Mouse (Mus musculus): ENCODE measurements around the gene Pip5kl1.
A peak's percentile ranks its signal among the peaks of the same experiment; 100 is the strongest.

The Pip5kl1 gene

DNA sequence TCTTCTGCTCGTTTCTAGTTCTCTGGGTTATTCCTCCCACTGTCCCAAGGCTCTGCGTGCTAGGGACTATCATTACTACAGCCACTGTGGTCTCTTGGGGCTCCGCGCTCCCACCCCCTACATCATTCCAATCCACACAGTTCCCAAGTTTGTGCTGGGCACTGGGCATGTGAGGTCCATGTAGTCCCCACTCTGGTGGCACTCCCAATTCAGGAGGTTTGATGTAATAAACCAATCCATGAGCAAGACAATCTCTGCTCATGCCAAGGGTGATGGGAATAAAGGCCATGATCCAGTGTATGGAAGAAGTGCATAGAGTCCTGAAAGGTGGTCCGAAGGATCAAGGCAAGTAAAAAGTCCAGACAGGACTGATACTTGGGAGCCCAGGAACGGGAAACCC is at the start of gene Pip5kl1:
Pip5kl1 (plus strand) TSS at position 301 of the 400 bp plus-strand sequence.
- no peak for DNase-seq (ENCODE audit: low spot score)

DNA sequence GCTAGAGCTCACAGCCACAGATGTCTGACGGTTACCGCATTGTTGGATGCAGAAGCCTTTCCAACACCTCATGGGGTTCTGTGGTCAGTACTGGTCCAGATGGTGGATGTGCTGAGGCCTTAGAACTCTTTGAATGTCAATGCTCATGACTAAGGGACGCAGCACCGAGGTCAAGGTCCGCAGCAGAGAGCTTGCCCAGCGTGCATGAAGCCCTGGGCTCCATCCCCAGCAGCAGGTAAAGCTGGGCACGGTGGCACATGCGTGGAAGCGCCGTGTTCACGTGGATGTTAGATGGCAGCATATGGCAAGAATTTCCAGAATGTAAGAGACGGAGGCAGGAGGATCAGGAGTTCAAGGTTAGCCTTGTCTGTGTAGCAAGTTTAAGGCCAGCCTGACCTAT is 48.8 kb upstream of the Pip5kl1 start:
- no peak for DNase-seq (ENCODE audit: low spot score)

DNA sequence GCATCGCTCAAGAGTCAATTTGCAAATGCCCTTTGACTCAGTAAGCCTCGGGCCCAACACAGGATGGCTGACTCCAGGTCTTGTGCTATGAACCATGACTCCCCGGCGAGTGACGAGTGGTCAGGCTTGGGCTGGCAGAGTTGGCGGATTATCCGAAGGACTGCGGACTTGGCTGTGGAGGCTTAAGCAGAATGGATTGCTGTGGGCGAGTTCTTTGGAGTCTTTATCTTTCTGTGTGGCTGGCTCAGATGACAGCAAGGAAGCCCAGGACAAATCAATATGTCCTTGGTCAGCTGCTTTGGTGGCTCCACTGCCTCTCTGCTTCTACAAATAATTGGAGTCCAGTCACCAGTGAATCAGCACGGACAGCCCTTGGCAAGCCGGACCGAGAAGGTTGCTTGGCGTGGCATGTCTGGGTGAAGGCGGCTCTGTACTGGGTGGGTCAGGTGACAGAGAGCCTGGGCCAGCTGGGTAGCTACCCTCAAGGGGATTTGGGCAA is 47.1 kb upstream of the Pip5kl1 start:
- DNase-seq (ENCODE audit: low spot score), result no peak

DNA sequence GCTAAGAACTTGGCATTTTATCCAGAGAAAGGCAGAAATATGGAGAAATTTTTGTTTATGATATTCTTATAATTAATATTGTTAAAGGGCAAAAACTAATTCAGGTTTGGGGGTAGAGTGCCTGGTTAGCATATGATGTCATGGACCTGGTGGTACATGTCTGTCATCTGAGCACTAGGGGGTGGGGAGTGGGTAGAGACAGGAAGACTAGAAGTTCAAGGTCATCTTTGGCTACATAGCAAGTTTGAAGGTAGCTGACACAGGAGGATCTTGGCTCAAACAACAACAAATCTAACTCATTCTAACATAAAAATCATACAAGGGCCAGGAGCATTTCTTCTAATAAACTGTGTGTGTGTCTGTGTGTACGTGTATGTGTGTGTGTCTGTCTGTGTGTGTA is 46.3 kb upstream of the Pip5kl1 start:
- DNase-seq (ENCODE audit: low spot score), result no peak

DNA sequence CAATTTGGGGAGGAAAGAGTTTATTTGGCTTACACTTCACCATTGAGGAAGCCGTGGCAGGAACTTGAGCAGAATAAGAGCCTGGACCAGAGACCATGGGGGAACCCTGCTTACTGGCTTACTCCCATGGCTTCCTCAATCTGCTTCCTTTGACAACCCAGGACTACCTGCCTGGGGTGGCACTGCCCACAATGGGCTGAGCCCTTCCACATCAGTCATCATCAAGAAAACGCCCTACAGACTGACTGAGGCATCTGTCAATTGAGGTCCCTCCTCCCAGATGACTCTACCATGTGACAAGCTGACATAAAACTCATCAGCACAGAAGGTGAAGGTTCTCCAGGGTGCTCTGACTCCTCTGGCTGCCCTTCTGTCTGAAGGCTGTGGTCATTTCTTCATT is 44.1 kb upstream of the Pip5kl1 start:
- no peak for DNase-seq (ENCODE audit: low spot score)

DNA sequence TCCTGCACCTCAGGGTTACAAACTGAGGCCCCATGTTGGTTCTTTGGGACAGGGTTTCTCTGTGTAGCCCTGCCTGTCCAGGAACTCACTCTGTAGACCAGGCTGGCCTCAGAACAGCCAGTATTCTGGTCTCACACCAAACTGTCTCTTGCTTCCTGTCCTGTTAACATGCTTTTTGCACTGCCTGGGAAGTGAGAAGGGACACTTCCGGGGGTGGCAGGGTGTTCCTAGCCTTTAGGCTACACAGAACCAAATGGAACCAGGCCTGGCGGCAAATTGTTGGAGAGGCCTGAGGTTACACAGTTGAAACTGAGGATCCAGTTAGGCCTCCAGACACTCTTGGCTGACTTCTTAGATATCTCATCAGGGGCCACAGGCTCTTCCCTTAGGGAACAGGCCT is 41.4 kb upstream of the Pip5kl1 start:
- DNase-seq (ENCODE audit: low spot score), result no peak

DNA sequence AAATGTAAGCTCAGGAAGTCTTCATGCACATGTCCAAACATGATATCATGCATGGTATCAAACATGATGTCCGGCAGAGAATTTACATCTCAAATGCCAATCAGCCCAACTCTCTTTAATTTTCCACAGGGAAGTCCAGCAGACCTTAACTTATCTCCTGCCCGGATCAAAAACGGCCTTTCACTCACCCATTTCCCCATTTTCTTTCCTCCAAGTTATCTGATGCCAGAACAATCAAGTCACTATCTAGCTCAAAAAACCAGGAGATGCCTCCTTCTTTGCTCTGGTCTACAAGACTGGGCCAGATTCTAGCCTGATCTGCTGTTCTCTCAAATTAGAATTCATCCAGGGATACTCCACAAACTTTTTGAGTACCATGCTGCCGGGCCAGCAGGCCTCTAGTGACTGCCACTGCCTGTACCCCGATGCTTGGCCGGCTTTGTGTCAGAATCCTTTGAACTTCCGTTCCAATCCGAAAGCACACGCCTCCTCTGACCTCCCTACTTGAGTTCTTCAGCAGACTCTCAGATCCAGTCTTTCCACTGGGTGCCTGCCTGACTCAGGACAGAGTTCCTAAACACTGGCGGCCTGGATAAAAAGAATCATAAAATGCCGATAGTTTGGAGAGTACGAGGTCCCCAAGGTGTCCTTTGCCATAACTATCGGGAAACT is 40.4 kb upstream of the Pip5kl1 start:
- DNase-seq (ENCODE audit: low spot score), result no peak

DNA sequence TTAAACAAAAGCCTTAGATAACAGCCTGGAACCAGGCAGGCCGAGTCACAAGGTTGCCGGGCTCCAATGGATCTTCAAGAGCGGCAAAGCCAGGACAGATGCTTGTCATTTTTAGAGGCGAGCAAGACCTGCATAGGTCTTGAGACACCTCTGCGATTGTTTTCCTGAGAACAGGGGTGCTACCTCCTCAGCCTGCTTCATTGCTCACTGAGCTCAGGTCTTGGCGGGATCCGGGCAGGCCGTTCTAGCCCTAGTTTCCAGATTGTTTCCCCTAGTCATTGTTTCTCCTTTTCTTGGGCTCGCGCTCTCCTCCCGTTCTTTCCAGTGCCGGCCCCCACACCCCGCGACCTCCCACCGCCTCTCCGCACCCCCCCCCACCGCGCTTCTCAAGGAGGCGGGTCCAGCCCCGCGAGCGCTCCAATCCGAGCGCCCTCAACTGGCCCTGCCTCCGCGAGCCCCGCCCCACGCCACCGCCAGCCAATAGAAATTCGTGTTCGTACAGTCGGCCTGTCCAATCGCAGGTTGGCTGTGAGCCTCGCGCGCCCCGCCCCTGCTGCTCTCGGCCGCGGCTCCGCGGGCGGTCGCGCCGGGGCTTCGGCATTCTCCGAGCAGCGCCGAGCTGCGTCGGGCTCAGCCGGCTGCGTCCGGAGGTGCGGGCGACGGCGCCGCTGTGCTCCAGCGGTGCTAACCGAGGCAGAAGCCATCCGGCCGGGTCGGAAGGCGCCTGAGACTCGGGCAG is 39.7 kb upstream of the Pip5kl1 start, which contains the start of gene Fam102a:
Fam102a (plus strand) TSS at position 600 of the 739 bp plus-strand sequence.
- peak; percentile 97 for DNase-seq (ENCODE audit: low spot score)

DNA sequence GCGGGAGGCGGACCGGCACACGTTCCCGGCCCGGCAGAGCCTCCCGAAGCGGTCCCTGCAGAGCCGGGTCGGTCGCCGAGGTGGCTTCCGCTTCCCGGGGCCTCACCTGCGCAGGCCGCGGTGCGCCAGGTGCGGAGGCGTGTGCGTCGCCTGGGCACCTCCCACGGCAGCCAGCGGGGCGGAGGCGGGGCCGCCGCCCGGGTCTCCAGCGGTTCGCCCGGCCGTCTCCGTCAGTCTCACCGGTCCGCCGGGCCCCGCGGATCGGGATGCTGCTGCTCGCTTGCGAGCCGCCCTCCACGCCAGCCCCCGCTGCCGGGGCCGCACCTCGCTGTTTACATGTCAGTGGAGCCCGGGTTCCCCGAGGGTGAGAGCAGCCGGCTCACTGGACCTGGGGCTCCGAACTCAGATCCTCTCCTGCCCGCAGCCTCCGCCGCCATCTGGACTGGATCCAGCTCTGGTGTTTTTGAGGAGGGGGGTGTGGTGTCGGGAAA is 39.1 kb upstream of the Pip5kl1 start:
- DNase-seq (ENCODE audit: low spot score), result no peak

DNA sequence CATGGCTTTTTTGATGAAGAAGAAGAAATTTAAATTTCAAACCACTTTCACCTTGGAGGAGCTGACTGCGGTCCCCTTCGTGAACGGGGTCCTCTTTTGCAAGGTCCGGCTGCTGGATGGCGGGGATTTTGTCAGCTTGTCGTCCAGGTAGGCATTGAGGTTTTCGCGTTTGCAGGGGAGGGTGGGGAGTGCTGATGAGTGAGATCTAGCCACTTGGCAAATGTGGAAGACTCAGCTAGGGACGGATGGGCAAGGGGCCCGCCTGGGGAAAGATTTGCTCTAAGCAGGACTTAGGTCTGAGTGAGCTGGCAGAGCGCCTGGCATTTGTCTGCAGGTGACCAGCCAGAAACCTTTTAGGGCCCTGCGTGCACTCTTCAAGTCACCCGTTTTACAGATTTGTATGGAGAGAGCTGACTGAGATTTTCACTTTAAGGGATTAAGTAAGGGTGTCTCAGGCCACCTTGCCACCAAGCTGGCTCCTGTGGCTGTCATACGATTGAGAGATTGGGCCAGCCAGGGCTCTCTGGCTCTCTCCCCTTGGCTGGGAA is 38.4 kb upstream of the Pip5kl1 start:
- DNase-seq (ENCODE audit: low spot score), result no peak

DNA sequence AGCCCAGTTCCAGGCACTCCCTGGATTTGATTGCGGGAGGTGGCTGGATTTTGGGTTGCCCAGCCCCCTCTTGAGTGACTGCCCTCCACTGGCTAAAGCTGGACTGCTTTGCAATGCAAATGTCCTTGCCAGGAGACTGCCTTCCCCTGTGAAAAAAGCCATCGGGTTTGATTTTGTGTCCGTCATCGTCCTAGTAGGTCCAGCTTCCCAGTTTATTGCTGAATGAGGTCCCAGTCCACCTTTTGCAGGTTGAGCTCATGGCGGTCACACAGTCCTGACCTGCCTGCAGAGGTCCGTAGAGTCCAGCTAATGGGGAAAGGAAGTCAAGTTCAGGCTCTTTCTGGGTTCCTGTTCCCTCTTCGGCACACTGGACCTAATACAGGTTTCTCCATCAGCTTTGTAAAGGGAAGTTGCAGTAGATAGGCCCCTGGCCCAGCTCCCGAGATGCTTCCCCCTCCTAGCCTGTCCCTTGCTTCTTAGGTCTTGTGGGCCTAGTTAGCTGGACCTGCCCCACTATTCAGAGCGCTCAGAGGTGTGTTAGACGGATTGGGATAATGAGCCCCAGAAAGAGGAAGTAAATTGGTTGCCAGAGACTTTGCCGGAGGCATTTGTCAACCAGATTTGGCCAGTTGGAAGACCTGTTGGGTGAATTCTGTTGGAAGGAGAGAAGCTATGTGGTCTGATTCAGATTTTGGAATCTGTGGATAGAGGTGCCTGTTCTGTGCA is 37.8 kb upstream of the Pip5kl1 start:
- DNase-seq (ENCODE audit: low spot score), result no peak

DNA sequence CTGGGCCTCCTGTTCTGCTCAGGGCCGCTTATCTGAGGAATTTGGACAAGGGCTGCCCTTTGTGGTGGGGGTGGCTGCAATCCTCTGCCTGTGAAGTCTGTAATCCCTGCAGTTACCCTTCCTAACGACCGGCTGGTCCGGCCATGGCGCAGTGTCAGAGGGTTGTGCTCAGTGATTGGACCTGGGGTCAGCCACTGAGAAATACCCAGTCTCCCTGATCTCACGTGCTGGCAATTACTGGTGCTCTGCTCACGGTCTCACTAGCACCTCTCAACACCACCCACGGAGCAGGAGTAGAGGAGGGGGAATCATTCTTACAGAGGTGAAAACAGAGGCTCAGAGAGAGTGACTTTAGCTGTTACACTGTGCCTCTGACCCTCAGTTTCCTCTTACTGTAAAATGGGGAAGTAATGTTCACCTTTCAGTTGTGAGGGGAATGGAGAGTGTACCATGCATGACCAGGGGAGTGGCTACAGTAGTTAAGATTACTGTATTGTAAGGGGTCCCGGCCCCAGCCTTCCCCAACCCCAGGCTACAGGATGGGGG is 37.2 kb upstream of the Pip5kl1 start:
- no peak for DNase-seq (ENCODE audit: low spot score)

DNA sequence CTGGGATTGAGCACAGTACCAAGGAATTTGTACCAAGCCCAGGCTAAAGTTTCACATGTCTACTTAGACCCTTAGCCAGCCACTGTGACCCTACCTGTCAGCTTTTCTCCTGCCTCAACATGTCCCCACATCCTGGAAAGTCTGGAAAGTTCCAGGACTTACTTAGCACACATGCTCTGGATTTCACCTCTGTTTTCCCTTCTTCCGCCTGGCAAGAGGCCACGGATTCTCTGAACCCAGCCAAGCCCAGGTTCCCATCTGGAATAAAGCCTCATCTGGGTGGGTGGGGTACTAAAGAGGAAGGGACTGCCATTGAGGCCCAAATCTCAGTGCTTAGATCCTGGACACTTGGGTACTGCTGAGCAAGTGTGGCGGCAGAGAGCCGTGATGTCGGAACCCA is 36.7 kb upstream of the Pip5kl1 start:
- no peak for DNase-seq (ENCODE audit: low spot score)

DNA sequence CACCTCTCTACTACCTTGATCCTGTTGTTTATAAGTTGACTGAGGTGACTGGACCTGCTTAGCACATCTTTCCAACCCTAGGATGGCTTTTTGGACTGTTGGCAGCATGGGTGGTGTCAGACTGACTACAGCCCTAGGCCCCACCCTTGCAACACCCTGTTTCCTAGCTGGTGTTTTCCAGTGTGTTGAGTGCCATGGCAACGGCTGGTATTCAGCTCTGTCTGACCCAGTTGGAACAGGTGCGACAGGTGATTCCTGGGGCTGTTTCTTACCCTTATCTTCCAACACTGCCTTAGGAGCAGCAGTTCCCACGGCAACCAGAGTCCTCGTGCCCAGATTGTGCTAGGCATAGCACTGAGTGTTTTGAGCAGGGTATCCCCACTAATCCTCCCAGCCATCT is 36.1 kb upstream of the Pip5kl1 start:
- DNase-seq (ENCODE audit: low spot score), result no peak

DNA sequence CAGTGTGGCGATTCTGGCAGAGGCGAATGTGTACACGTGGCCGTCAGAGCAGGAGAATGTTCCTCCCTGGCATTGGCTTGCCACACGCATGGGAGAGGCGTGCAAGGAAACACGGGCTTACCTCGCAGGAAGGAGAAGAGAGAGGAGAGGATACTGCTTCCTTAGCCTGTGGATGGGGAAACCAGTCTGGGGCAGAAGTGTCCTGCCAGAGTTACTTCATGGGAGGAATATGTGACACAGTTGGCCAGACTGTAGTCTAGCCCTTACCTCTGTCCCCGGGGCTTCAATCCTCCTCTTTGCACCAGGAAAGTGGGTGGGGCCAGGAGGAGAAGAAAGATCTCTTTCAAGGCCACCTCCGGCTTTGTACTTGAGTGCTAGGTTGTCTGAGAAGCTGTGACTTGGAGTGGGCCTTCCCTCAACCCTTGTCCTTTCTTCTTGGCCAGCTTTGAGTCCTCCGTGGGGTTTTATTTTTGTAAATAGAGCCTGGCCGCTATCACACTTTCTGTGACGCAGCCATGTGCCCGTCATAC is 35.1 kb upstream of the Pip5kl1 start:
- no peak for DNase-seq (ENCODE audit: low spot score)

DNA sequence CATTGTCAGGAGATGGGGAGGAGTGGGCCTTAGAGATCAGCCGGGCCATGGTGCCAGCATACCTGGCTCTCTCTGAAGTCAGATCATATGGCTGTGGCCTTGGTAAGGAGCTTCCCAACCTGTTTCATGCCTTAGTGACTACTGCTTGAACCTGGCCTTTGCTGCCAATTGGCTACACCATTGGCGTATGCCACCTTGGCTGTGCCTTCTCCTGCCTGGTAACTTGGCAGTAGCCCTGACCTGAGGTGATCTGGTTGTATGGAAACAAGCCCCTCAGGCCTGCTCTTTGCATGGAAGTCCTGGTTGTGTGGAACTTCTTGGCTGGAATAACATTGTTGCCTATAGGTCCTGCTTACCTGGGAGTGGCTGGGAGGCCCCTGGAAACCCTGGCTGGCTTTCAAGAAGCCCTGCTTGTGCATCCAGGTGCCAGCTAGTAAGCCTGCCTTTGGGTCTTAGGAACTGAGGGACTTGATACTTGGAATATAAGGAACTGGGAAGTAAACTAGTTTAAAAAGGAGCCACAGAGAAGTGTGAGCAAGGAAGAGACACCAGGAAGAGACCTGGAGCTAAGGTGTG is 33.2 kb upstream of the Pip5kl1 start:
- DNase-seq (ENCODE audit: low spot score), result no peak

DNA sequence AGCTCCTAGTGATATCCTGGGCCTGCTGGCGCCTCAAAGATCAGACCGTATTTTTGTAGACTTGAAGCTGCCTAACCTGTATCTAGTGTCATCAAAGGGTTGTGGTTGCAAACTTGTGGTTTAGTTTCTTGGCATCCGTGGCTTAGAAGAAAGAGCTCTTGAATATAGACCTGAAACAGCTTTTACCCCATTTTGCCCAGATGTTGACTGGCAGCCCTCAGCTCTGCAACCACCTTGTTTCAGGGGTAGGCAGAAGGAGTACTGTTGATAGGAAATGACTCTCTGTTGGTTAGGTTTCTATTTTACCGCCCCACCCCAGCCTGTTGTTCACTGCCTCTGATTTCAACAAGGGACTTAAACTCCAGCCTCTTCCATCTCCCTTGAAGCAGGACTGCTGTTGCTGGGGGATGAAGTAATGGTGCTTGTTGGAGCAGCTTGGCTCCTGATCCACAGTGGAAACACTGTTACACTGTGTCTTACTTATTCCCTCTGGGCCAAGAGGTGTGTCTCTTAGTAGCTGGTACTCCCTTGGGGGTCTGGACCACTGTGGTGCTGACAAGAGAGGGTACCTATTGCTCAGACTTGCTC is 32.5 kb upstream of the Pip5kl1 start:
- no peak for DNase-seq (ENCODE audit: low spot score)

DNA sequence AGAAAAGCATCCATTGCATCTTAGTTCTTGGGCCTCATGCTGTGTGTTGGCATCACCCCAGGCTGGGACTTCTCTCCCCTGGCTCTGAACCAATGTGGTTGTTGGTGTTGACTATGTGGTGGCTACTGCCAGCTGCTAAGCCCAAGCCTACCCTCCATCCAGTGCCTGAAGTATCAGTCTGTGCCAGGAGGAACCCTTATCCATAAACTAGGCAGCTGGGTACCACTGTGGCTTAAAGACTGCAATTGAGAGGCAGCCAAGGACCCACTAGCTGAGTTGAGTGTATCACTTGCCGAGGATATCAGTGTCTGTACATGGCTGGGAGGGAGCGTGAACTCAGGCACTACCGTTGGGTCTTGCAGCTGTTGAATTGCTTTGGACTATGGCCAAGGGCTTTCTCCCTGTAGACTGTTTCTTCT is 31.6 kb upstream of the Pip5kl1 start:
- no peak for DNase-seq (ENCODE audit: low spot score)

DNA sequence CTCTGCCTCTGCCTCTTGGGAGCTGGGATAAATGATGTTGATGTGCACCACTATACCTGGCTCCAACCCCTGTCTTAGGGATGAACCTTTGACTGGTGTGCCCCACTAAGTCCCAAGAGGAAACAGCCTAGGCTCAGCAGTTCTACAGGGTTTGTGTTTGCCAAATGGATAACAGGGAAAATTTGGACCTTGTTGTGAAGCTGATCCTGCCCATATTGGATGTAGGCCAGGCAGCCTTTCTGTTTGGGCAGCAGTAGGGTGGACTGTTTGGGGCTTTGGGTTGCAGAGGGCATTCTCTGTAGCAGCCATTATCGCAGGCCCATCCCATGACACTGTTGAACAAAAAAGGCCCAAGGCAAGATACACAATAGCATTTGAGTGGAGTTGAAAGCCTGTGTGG is 27.6 kb upstream of the Pip5kl1 start:
- DNase-seq (ENCODE audit: low spot score), result no peak

DNA sequence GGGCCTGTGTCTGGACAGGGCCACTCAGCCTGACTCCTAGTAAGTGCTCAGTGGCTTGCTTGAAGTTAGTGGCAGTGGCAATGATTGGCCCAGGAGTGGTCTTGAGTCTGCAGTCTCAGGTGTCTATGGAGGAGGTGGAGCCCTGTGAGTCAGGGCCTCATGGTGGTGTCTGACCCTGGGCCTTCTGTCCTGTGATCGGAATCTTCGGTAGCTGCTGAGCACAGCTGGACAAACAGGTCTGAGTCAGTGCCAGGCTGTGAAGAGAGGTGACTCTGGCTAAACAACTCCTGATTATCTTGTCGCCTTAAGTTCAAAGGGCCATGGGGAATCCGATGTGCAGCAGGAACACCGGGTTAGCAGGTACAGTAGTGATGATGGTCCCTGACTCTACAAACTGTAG is 27.2 kb upstream of the Pip5kl1 start:
- no peak for DNase-seq (ENCODE audit: low spot score)
